Mouse (Mus musculus): ENCODE data around the gene Atp6v1e2. TPM values are rescaled to one million over a fixed set of nuclear protein-coding genes. Genes with fewer than 3 reads are reported as not detected.
A peak's percentile ranks its signal among the peaks of the same experiment; 100 is the strongest.

The Atp6v1e2 gene
- polyA plus RNA-seq (2012; rRNA removed) = not detected in 2 replicates

DNA sequence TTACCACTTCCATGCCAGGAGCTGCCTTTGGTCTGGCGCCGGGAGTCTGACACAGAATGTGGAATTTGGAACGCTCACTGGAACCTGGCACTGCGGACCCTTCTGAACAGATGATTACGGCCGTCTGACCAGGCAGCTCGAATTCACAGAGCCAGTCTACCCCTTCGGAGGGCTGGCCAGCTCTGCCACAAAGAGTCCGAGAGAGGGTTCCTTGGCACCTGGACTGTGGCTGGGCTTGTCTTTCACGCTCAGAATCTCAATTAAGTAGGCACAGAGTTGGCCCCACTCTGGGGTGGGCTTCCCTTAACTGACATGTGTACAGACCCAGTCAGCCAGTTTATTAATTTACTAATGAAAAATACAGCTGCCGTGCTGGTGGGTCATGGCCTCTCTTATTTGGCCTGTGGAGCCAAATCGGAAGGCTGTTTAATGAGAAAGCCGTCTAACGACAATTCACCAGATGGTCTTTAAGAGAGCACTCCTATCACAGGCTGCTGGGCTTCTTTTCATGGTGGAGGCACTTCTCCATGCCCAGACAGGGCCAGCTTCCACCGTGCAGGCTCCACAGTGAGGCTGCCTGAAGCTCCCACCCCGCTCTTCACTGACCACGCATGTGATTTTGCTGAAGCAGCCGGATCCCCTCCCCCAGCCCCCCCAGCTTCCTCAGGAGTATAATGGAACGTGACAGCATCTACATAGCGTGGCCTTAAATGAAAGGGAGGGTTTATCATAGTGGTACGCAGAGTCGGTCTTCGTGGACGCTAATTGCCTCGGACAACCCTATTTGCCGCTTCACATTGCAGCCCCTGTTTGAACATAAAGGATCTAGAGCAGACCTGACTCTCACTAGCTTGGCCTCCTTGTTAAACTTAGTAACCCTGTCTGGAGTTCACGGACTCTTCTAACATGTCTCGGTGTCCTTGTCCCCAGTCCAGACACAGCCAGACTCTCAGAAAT, at the start of gene Atp6v1e2:
Gene Atp6v1e2 (minus strand): TSS at position 58 of the 957 bp plus-strand sequence.
- WGBS = 87% methylated on average over 28 of the region's 28 CpGs
- no peak for DNase-seq (ENCODE audit: low read depth, low spot score)

DNA sequence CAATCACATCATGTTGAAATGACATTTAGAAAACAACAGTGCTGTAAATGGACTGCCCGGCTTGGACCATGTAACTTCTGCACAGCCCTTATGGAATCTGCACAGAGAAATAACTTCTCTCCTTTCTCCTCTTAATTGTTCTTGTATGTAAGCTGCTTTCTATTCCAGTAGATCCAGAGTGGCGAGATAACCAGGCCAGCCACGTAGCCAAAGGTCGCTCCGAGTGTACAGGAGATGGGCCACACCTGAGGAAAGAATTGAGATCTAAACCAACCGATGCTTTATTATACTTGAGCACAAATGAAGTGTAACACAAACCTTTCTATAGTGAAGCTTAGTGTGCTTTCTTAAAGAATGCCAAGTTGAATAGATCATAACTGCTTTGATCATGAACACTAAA, 49.6 kb upstream of the Atp6v1e2 start:
- DNase-seq (ENCODE audit: low read depth, low spot score) = no peak
- WGBS = 33% methylated on average over 6 of the region's 6 CpGs

DNA sequence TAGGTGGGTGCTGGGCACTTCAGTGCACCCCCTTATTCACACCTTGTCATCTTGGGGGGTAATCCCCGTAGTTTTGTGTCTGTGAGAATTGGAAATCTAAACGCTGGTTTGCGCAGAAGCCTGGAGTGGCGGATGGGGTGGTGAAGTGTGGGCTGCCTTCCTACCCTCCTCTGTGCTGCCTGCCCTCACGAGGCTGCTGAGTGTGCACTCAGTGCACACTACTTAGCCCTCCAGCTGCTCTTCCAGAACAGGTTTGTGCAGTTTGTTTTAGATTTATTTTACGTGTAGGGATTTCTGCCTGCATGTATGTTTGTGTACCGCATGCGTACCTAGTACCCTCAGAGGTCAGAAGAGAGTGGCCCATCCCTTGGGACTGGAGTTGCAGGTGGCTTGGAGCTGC, 43.6 kb upstream of the Atp6v1e2 start:
- 76% methylated on average over 8 of the region's 8 CpGs for WGBS
- no peak for DNase-seq (ENCODE audit: low read depth, low spot score)

DNA sequence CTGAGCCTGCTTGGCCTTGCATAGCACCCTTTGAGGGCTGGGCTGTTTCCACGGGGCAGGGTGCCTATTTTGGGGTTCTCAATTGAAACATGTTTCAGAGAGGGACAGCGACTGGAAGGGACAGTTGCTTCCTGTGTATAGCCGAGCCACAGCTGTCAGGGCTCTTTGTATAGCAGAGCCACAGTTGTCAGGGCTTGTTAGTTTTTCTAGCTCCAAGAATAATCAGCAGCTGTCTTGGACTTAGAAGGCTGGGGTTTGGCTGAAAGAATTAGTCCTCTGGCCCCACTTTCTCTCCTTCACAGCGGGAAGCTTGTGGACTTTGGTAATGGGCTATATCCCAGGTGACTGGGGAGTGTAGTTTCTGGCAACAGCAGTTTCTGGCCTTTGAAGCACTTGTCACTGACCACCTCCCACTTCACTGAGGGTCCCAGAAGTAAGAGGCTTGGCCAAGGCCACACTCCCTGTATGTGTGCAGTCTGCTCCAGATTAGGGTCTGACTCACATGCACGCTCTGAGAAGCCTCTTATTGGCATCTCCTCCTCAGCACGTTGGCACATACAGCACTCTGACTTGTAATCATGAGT, 41.0 kb upstream of the Atp6v1e2 start:
- DNase-seq (ENCODE audit: low read depth, low spot score) = no peak
- 48% methylated on average over 6 of the region's 6 CpGs for WGBS

- WGBS = 83% methylated on average over 5 of the region's 5 CpGs
- DNase-seq (ENCODE audit: low read depth, low spot score) = no peak
Observed at GRCm38 (mm10) chr17:86988161-86988560, 40.5 kb upstream of the Atp6v1e2 start.

DNA sequence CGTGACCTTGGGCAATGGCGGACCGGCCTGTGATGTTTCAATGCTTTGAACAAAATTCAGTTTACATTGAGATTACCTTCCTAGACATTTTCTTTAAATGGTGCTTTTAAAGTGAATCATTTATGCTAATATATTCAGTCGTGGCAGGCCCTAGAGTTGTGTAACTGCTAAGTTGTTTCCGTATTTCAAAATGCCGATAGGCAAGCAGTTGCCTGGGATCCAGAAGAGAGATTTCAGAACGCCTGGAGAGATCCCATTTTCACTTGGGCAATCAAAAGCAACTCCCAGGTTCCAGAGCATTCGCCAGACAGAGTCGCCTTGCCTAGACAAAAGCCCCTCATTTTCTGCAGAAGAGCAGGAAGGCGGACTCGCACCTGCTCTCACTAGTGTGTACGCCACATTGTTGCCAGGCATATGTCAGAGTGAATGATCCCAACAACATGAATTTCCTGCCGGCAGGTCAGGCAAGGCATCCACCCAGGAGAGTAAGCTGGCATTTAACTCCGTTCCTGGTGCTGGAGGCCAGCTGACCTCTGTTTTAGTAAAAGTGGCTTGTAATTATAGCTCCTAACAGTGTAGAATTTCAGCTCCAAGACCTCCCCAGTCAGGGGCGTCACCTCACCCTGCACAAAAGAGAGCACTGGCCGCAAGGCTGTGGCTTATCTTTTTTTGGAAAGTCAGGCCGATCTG, 38.9 kb upstream of the Atp6v1e2 start:
- DNase-seq (ENCODE audit: low read depth, low spot score) = no peak
- WGBS = 72% methylated on average over 17 of the region's 17 CpGs

DNA sequence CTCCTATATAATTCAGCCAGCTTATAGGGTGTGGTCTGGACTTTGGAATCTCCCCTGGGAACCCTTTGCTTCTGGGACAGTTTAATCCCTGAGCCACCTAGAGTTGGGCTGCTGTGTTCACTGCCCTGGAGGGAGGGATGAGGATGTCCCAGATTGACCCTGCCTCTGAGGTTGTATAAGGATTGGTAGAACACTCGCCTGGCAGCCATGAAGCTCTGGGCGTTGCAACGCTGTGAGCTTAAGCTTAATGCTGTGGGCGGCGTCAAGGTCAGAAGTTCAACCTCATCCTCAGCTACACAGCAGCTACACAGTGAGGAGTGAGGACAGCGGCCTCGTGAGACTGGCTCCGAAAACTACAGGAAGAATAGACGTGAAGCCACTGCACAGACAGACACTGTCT, 34.8 kb upstream of the Atp6v1e2 start:
- 19% methylated on average over 9 of the region's 9 CpGs for WGBS
- peak; percentile 57 for DNase-seq (ENCODE audit: low read depth, low spot score)

GRCm38 (mm10) chr17:86981701-86982100, 34.0 kb upstream of the Atp6v1e2 start:
- DNase-seq (ENCODE audit: low read depth, low spot score) = no peak
- WGBS = 100% methylated on average over 2 of the region's 2 CpGs

DNA sequence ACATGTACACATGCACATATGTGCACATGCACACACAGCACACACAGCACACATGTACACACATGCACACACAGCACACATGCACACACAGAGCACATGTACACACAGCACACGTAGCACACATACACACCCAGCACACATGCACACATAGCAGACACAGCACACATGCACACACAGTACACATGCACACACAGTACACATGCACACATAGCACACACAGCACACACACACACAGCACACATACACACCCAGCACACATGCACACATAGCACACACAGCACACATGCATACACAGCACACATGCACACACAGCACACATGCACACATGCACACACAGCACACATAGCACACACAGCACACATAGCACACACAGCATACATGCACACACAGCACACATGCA, 33.5 kb upstream of the Atp6v1e2 start:
- 100% methylated on average over 1 of the region's 1 CpGs for WGBS
- no peak for DNase-seq (ENCODE audit: low read depth, low spot score)

GRCm38 (mm10) chr17:86978496-86978895, 30.8 kb upstream of the Atp6v1e2 start:
- WGBS = 76% methylated on average over 6 of the region's 6 CpGs

GRCm38 (mm10) chr17:86976387-86976786, 28.7 kb upstream of the Atp6v1e2 start:
- WGBS = 82% methylated on average over 10 of the region's 10 CpGs
- DNase-seq (ENCODE audit: low read depth, low spot score) = no peak

More at GRCm38 (mm10) chr17:86978496-86978895, 30.8 kb upstream of the Atp6v1e2 start:
- DNase-seq (ENCODE audit: low read depth, low spot score) = no peak

- WGBS = 79% methylated on average over 2 of the region's 2 CpGs
Observed at GRCm38 (mm10) chr17:86973097-86973496, 25.4 kb upstream of the Atp6v1e2 start.

DNA sequence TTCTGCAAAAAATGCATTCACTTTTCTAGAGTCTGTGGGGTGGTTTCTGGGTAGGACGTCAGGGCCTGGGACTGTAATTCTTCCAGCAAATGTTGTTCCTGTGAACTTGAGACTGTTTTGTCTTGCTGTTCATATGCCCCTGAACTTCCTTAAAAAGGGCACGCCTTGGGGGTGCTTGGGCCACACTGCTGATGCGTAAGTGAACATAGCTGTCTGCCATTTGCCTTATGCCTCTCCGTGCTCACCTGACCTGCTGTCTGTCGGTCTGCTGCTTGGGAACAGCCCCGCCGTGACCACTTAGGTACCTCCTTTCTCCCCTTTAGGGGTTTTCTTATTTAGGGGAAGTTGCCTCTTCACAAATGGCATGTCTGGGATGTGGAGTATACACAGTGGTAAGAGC, 24.2 kb upstream of the Atp6v1e2 start:
- 81% methylated on average over 7 of the region's 7 CpGs for WGBS
- no peak for DNase-seq (ENCODE audit: low read depth, low spot score)

More at GRCm38 (mm10) chr17:86973097-86973496, 25.4 kb upstream of the Atp6v1e2 start:
- DNase-seq (ENCODE audit: low read depth, low spot score) = no peak

DNA sequence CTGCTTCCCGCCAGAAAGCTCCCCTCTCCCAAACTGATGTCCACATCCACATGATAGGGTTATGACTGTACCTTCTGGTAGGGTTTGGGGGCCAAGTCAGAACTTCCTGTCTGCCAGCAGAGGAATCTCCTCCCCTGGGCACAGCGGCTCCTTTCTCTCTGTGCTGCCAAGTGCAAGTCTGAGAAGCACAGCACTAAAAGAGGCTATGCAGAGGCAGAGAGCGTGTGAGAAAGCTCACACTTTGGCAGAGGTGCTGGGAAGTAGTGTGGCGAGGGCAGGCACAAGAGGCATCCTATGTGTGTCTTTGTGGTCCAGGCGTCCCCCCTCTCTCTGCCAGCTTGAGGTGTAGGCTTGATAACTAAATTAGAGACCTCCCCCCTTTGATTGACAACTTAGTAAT, 23.3 kb upstream of the Atp6v1e2 start:
- DNase-seq (ENCODE audit: low read depth, low spot score) = no peak
- 82% methylated on average over 5 of the region's 5 CpGs for WGBS

GRCm38 (mm10) chr17:86970026-86970750, 22.5 kb upstream of the Atp6v1e2 start:
- no peak for DNase-seq (ENCODE audit: low read depth, low spot score)
- 94% methylated on average over 15 of the region's 15 CpGs for WGBS

GRCm38 (mm10) chr17:86969582-86969981, 21.9 kb upstream of the Atp6v1e2 start:
- no peak for DNase-seq (ENCODE audit: low read depth, low spot score)
- 68% methylated on average over 5 of the region's 5 CpGs for WGBS

DNA sequence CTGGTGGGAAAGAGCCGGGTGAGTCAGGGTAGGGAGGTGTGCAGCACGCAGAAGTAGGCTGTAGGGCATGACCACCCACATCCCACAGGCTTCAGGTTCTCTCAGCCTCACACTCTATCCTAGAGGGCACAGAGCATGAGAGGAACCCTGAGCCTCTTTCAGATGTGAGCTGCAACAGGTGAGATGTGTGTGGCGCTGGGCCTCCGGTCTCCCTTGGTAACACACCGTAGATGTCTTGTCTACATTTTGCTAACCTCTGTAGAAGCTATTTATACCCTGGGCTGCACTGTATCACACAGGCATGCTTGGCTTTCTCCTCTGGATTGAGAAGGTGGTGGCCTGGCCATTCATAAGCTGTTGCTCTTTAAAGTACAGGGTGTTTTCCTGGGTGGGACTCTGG, 20.9 kb upstream of the Atp6v1e2 start:
- no peak for DNase-seq (ENCODE audit: low read depth, low spot score)
- 88% methylated on average over 5 of the region's 5 CpGs for WGBS

DNA sequence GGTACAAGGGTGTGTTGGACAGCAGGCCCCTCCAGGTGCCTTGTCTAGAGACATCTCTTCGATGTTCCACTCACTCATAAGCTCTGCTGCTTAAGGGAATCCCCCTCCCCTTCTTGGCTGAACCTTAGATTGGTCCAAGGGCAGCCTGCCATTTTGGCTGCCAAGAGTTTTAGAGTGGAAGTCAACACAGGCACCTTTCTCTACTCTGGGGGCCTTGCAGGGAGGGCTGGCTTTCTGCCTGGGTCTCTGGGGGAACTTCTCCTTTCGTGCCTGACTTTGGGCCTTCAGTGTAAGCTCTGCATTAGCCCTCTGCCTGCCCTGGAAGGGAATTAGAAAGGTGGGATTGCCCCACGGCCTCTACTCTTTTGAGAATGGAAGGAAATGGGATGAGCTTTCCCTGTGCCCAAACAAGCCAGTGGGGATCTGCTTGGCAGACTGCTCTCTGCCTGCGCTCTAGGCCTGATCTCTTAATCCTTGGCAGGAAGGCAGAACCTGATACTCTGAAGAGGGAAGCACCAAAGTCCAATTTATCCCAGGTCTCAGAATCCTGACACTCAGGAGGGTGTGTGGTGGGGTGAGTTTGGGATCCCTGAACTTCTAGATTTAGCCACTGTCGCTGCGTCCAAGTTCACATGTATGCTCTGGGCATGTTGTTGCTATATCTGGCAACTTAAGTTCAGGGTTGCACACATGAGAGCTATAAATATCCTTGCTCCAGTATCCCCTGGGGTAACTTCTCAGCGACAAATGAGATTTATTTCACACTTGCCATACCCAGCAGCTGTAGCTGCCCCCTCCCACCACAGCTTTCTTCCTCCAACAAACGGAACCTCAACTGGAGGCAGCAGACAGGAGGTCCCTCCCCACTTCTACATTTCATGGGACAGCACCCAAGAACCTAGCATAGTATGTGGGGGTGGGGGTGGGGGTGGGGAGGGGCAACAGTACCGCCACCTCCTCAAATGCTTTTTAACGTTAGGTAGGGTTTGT, 20.1 kb upstream of the Atp6v1e2 start:
- no peak for DNase-seq (ENCODE audit: low read depth, low spot score)
- 80% methylated on average over 10 of the region's 10 CpGs for WGBS

DNA sequence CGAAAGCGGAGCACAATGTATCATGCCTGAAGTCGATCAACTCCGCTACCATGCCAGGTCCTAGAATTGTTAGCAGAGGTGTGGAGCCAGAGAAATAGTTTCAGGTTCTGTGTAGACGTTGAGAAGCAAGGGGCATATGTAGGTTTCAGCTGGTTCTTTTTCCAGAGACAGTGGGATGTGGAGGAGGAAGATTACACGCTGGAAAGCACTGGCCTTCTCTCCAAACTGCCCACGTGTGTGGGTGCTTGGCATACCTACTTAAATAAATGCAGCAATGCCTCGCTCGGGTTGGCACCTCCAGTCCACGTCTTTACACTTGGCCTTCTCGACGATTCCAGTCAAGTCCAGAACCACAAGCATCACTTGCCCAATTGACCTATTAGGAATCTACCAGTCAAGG, 19.4 kb upstream of the Atp6v1e2 start:
- no peak for DNase-seq (ENCODE audit: low read depth, low spot score)
- 94% methylated on average over 12 of the region's 12 CpGs for WGBS
